Mouse (Mus musculus) lung, embryonic 14.5 days (tissue): ENCODE data around the gene Maml3. TPM values are rescaled to one million over a fixed set of nuclear protein-coding genes. Genes with fewer than 3 reads are reported as not detected.

ENCODE experiments used
- ATAC-seq: fragments of 200-750 bp; cut with Nextera tagmentation; 2 replicates; pipeline ENCODE4 v1.8.0; 2017; ENCODE audit warnings: mild to moderate bottlenecking, moderate TSS enrichment, moderate library complexity; ENCODE audit not compliant: insufficient read depth
- DNase-seq: peaks from one replicate; pipeline ENCODE4 v3.0.0-alpha.2; 2015
- H3K27ac ChIP-seq: fragments of 300-500 bp; sonication (generic); 2 replicates; pipeline ENCODE4 v1.5.1; 2014; ENCODE audit warnings: low read depth, mild to moderate bottlenecking, moderate library complexity
- H3K27me3 ChIP-seq: fragments of 300-500 bp; sonication (generic); 2 replicates; pipeline ENCODE4 v1.6.1; 2014; ENCODE audit warnings: low read length, control low read depth; ENCODE audit not compliant: insufficient read depth
- H3K36me3 ChIP-seq: fragments of 300-500 bp; sonication (generic); 2 replicates; pipeline ENCODE4 v1.6.1; 2014; ENCODE audit warnings: control low read depth; ENCODE audit not compliant: insufficient read depth
- H3K4me1 ChIP-seq: fragments of 300-500 bp; sonication (generic); 2 replicates; pipeline ENCODE4 v1.6.1; 2014; ENCODE audit warnings: antibody characterized with exemption, control low read depth; ENCODE audit not compliant: insufficient read depth
- H3K4me2 ChIP-seq: fragments of 300-500 bp; sonication (generic); 2 replicates; pipeline ENCODE4 v1.6.1; 2014; ENCODE audit warnings: mild to moderate bottlenecking
- H3K4me3 ChIP-seq: fragments of 300-500 bp; sonication (generic); 2 replicates; pipeline ENCODE4 v1.5.1; 2014; ENCODE audit warnings: low read depth, low read length
- H3K9ac ChIP-seq: fragments of 300-500 bp; sonication (generic); 2 replicates; pipeline ENCODE4 v1.6.1; 2014
- H3K9me3 ChIP-seq: fragments of 300-500 bp; sonication (generic); 2 replicates; pipeline ENCODE4 v1.6.1; 2016; ENCODE audit warnings: low read depth, low read length, control low read depth
- CTCF ChIP-seq: IDR thresholded peaks from 2 replicates; pipeline ENCODE4 v1.5.1; 2016; ENCODE audit warnings: antibody characterized with exemption, low read depth
- WGBS: fragments of 180-500 bp; shearing (Covaris S2); extraction: QIAGEN DNeasy Blood & Tissue Kit; methylation state at CpG from one replicate; pipeline ENCODE4 v1.1.7; 2014; 5-methylcytosine and 5-hydroxymethylcytosine counted together
- polyA plus RNA-seq: library from polyadenylated mRNA; unstranded; fragments of >200 nt; fragmentation: Nextera tagmentation; extraction: Ambion mirVana; gene quantifications from 2 replicates; pipeline ENCODE4 v1.2.1, GENCODE M21; 2014

Maml3 gene
- polyA plus RNA-seq, 1 experiment from 2014 or later = 9.1 TPM

DNA sequence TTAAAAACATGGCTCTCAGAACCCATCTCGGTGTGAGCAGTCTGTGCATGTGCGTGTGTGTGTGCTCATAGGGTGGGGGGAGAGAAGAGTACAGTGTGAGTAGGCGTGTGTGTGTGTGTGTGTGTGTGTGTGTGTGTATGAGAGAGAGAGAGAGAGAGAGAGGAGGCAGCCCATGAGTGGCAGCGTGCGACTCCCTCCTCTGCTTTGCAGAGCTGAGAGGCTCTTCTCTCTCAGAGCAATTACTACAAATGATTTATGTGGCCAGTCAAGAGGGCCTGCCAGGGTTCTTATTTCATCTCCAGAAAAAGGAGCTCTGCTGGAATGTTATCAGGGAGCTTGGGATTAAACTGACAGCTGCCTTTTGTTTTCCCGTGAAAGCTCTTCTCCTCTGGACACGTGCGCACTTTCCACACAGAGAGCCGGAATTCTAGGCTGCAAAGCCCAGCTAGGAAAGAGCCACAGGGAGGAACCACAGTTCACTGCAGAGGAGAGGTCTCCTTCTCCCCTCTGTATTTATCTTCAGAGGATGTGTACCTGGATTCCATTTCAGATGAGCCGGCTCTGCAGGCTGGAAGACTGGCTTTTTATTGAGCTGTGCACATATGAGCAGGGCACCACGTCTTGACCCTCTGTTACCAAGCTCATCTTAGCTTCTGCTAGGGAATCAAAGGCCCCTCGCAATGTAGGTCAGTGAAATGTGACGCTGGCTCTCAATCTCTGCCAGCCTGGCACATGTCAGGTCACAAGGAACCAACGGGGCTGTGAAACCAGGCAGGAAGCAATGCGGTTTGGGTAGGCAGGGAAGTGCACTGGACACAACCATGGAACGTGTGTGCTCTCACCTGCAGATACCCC lies 325.9 kb downstream of the Maml3 start:
- DNase-seq (peak; percentile 78), ATAC-seq (peak; percentile 84)
- H3K27ac ChIP-seq = peak overlapping the region; percentile 72; the same call in 1 of the 2 replicates
- no peaks in the 10 kb centered on the region for H3K36me3 ChIP-seq
- H3K9ac ChIP-seq = no peak overlapping the region; the same call in 1 of the 2 replicates
- no peaks in the 10 kb centered on the region for H3K9me3 ChIP-seq
- no peak for TF ChIP-seq CTCF
- peak overlapping the region; percentile 19 for H3K4me2 ChIP-seq
- WGBS = 13% methylated on average over 16 of the region's 16 CpGs
- H3K4me3 ChIP-seq = no peak overlapping the region
- no peaks in the 10 kb centered on the region for H3K27me3 ChIP-seq
- peaks cover 12% of the 10 kb centered on the region for H3K4me1 ChIP-seq

- no peaks in the 10 kb centered on the region for H3K9me3 ChIP-seq
- H3K27me3 ChIP-seq = no peaks in the 10 kb centered on the region
- no peak overlapping the region for H3K27ac ChIP-seq
- no peak for TF ChIP-seq CTCF
- peak overlapping the region; percentile 19 for H3K4me2 ChIP-seq
- H3K4me3 ChIP-seq = no peak overlapping the region
- H3K4me1 ChIP-seq = peaks cover 12% of the 10 kb centered on the region
- 45% methylated on average over 3 of the region's 3 CpGs for WGBS
- no peaks in the 10 kb centered on the region for H3K36me3 ChIP-seq
- ATAC-seq (peak; percentile 4; the same call in 1 of the 2 replicates), DNase-seq (peak; percentile 31)
- H3K9ac ChIP-seq = no peak overlapping the region
Observed at GRCm38 (mm10) chr3:51778179-51778578, 326.7 kb downstream of the Maml3 start.

GRCm38 (mm10) chr3:51776018-51776611 lies 328.8 kb downstream of the Maml3 start:
- WGBS = 72% methylated on average over 2 of the region's 2 CpGs
- H3K9ac ChIP-seq = no peak overlapping the region
- no peak overlapping the region for H3K27ac ChIP-seq
- no peak overlapping the region for H3K4me3 ChIP-seq
- H3K9me3 ChIP-seq = no peaks in the 10 kb centered on the region
- TF ChIP-seq CTCF = no peak
- H3K4me1 ChIP-seq = peaks cover 12% of the 10 kb centered on the region
- H3K36me3 ChIP-seq = no peaks in the 10 kb centered on the region
- no peak overlapping the region for H3K4me2 ChIP-seq
- ATAC-seq (no peak), DNase-seq (no peak)
- H3K27me3 ChIP-seq = no peaks in the 10 kb centered on the region

DNA sequence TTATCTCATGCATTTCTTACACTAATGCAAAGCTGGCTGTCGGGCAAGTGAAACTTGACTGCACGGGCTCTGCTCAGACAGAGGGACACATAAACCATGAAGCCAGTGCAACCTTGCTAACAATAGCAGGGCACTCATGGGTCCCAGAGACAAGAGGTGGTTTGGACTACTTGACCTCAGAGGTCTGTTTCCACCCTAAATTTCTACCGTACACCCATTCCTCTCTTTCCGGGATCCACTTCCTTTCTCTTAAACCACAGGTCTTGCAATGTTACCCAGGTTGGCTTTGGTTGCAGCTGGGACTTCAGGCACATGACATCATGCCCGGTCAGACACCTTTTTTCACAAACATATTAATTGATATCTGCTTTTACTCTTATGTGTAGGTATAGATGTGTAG lies 331.3 kb downstream of the Maml3 start:
- Histone ChIP-seq H3K36me3 (no peaks in the 10 kb centered on the region), H3K4me1 (peaks cover 5% of the 10 kb centered on the region), H3K4me2 (no peak overlapping the region), H3K27ac (no peak overlapping the region), H3K9ac (no peak overlapping the region), H3K4me3 (no peak overlapping the region), H3K9me3 (no peaks in the 10 kb centered on the region; the same call in 1 of the 2 replicates), H3K27me3 (no peaks in the 10 kb centered on the region)
- 74% methylated on average over 5 of the region's 5 CpGs for WGBS
- ATAC-seq (no peak), DNase-seq (no peak)
- TF ChIP-seq CTCF = no peak

- TF ChIP-seq CTCF = no peak
- Histone ChIP-seq H3K4me1 (no peaks in the 10 kb centered on the region), H3K27ac (no peak overlapping the region), H3K36me3 (no peaks in the 10 kb centered on the region), H3K27me3 (no peaks in the 10 kb centered on the region), H3K4me3 (no peak overlapping the region), H3K4me2 (no peak overlapping the region), H3K9ac (no peak overlapping the region), H3K9me3 (no peaks in the 10 kb centered on the region; the same call in 1 of the 2 replicates)
- WGBS = 56% methylated on average over 9 of the region's 9 CpGs
- ATAC-seq (no peak), DNase-seq (no peak)
Observed at GRCm38 (mm10) chr3:51771839-51772630, 332.8 kb downstream of the Maml3 start.

DNA sequence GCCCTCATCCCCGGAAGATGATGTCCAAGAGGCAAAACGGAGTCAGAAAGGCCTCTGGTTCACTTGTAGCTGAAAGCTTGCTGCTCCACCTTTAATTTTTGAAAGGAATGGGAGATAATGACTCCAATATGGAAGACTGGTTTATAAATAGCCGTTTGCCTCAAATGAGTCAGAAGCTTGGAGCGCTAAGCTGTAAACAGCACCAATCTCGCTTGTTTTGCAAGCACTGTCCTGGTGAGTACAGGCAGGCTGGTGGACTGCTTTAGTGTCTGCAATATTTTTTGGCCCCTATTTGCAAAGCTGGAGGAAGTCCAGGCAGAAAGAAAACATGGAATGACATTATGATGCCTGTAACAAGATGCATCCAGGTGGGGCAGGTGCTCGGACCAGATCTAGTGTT lies 335.7 kb downstream of the Maml3 start:
- Histone ChIP-seq H3K36me3 (no peaks in the 10 kb centered on the region), H3K9me3 (no peaks in the 10 kb centered on the region; the same call in 1 of the 2 replicates), H3K4me1 (no peaks in the 10 kb centered on the region), H3K4me3 (no peak overlapping the region), H3K4me2 (no peak overlapping the region), H3K27ac (no peak overlapping the region), H3K9ac (no peak overlapping the region), H3K27me3 (no peaks in the 10 kb centered on the region)
- ATAC-seq = no peak
- WGBS = 87% methylated on average over 6 of the region's 6 CpGs
- no peak for TF ChIP-seq CTCF
- no peak for DNase-seq
